Mouse (Mus musculus) C2C12 (cell line): ENCODE measurements around the gene Hmgcs2. TPM values are rescaled to one million over a fixed set of nuclear protein-coding genes. Genes with fewer than 3 reads are reported as not detected.

ENCODE experiments used
- H3K27me3 ChIP-seq: one replicate; pipeline ENCODE4 v1.6.1; 2011; ENCODE audit not compliant: control insufficient read depth, insufficient read depth, insufficient read length
- H3K36me3 ChIP-seq: one replicate; pipeline ENCODE4 v1.6.1; 2011; ENCODE audit not compliant: control insufficient read depth, insufficient read depth
- H3K4me3 ChIP-seq: one replicate; pipeline ENCODE4 v1.5.1; 2011; ENCODE audit warnings: mild to moderate bottlenecking, control low read depth; ENCODE audit not compliant: poor library complexity, insufficient read depth, severe bottlenecking
- H3K79me2 ChIP-seq: one replicate; pipeline ENCODE4 v1.6.1; 2011; ENCODE audit not compliant: control insufficient read depth, insufficient read depth
- H3K79me3 ChIP-seq: one replicate; pipeline ENCODE4 v1.6.1; 2011; ENCODE audit warnings: low read depth, control low read depth
- H3ac ChIP-seq: one replicate; pipeline ENCODE3; 2011; ENCODE audit warnings: low read depth; ENCODE audit not compliant: control insufficient read depth, insufficient read length
- CEBPB ChIP-seq: IDR thresholded peaks from one replicate; pipeline ENCODE4 v1.6.1; 2011; ENCODE audit warnings: low read depth, mild to moderate bottlenecking, control low read depth, moderate library complexity
- CTCF ChIP-seq: IDR thresholded peaks from one replicate; pipeline ENCODE4 v1.5.1; 2011; ENCODE audit not compliant: control insufficient read depth, insufficient read depth, insufficient read length
- FOSL1 ChIP-seq: IDR thresholded peaks from one replicate; pipeline ENCODE4 v1.8.0; 2011; ENCODE audit warnings: mild to moderate bottlenecking, low read length; ENCODE audit not compliant: poor library complexity, insufficient read depth, severe bottlenecking
- MAX ChIP-seq: IDR thresholded peaks from one replicate; pipeline ENCODE4 v1.6.1; 2011; ENCODE audit warnings: mild to moderate bottlenecking, control low read depth
- MYOD1 ChIP-seq: IDR thresholded peaks from one replicate; pipeline ENCODE4 v1.6.1; 2011; ENCODE audit warnings: low read depth; ENCODE audit not compliant: control insufficient read depth, insufficient read length
- MYOG ChIP-seq: IDR thresholded peaks from one replicate; pipeline ENCODE4 v1.6.1; 2011; ENCODE audit not compliant: control insufficient read depth, insufficient read length; ENCODE audit errors: extremely low read depth
- USF1 ChIP-seq: IDR thresholded peaks from one replicate; pipeline ENCODE4 v1.6.1; 2011; ENCODE audit warnings: low read depth, mild to moderate bottlenecking, control low read depth, moderate library complexity
- polyA plus RNA-seq: library from polyadenylated mRNA; unstranded; fragments of >200 nt; fragmentation: generic; extraction: Trizol; gene quantifications from one replicate; pipeline ENCODE4 v1.2.1, GENCODE M21; 2012; ENCODE audit warnings: missing spikeins

The Hmgcs2 gene
- polyA plus RNA-seq, 1 experiment = 0.01 TPM

DNA sequence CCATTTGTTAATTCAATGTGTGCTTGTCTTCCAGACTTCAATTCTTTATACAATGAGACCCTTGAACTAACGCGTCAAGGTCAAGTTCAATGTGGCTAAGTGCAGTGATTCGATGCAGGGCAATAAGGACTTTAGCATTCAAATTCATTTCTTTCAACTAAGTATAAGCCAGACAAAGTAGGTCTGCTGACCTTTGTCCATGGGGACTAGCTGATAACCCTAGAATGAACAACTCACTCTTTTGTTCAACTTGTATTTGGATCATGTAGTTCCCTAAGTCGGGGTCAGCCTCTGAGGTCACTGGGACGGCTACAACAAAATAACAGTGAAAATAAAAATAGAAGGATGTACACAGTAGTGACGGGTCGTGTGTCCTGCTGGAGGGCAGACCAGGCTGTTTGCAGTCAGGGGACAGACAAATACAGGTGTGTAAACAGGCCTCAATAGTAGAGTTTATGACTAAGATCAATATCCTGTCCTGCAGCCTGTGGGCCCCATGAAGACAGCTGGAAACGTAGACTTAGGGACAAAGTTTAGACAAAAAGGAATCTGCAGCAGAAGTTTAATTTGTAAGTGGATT is 37.7 kb upstream of the Hmgcs2 start:
- TF ChIP-seq USF1 = no peak
- TF ChIP-seq MYOD1 = no peak
- TF ChIP-seq FOSL1 = no peak
- no peak for TF ChIP-seq CTCF
- TF ChIP-seq CEBPB = no peak
- no peak for TF ChIP-seq MYOG
- no peak for TF ChIP-seq MAX
- no peaks in the 10 kb centered on the region for H3K79me3 ChIP-seq
- H3K36me3 ChIP-seq = no peaks in the 10 kb centered on the region
- no peak overlapping the region for H3ac ChIP-seq
- no peak overlapping the region for H3K4me3 ChIP-seq
- H3K79me2 ChIP-seq = no peaks in the 10 kb centered on the region
- peaks cover 5% of the 10 kb centered on the region for H3K27me3 ChIP-seq

DNA sequence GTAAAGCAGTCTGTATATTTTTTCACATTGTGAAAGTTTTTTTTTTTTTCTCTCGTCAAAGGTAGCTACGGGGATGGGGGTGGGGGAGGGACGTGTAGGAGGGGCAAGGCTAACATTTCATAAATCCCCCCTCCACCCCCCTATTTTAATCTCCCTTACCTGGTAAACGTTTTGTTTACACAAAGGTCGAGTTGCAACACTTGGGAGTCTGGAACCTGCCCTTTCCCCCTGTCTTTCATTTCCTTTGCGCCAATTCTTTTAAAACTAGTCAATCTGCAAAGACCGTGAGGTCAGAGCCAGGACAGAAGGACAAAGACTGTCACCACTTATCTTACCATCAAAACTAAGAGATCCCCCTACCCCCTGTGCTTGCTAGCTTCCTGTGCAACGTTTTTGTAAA is 34.3 kb upstream of the Hmgcs2 start:
- Histone ChIP-seq H3K27me3 (peaks cover 4% of the 10 kb centered on the region), H3K36me3 (no peaks in the 10 kb centered on the region), H3K4me3 (no peak overlapping the region), H3ac (no peak overlapping the region), H3K79me2 (no peaks in the 10 kb centered on the region), H3K79me3 (no peaks in the 10 kb centered on the region)
- TF ChIP-seq MYOD1 (no peak), MAX (no peak), MYOG (no peak), USF1 (no peak), FOSL1 (no peak), CEBPB (no peak)

DNA sequence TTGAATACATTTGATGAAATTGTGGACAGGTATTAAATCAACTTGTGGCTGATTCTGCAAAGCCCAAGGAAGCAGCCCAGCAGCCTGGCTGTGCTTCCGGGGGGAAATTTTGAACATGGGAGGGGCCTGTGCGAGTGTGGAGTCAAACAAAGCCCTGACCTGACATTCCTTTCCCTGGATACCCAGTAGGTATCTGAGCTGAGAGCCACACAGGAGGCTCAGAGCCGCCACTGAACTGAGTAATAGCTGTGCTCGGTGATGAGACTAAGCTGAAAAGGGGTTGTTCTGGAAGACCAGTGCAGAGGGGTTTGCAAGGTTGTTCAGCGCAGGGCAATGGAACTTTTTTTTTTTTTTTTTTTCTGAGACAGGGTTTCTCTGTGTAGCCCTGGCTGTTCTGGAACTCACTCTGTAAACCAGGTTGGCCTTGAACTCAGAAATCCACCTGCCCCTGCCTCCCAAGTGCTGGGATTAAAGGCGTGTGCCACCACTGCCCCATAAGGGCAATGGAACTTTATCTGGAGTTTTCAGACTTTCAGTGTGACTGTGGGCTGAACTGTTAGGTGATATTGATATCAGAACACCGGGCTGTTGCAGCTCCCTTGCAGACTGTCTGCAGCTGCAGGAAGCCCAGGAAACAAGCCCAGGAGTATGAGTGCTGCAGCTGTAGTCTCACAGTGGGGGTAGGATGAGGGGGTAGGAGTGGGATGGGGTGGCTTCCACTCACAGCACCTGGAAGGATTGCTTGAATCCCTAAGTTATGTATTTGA is 33.1 kb upstream of the Hmgcs2 start:
- no peaks in the 10 kb centered on the region for H3K79me3 ChIP-seq

DNA sequence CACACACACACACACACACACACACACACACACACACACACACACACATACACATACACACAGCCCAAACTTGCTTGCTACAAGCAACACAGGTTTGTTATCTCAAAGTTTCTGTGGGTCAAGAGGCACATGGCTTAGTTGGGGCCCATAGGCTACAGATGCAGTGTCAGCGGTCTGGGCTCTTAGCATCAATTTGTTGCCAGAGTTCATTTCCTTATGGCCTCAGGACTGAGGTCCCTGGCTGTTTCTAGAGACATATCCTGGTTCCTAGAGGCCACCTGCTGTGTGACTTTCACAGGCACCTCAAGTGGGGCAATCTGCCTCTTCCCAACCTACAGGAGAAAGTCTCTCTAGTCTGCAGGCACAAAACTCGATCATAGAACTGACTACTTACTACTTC is 30.9 kb upstream of the Hmgcs2 start:
- Histone ChIP-seq H3K79me2 (no peaks in the 10 kb centered on the region), H3K27me3 (no peaks in the 10 kb centered on the region), H3ac (no peak overlapping the region), H3K36me3 (no peaks in the 10 kb centered on the region), H3K4me3 (no peak overlapping the region), H3K79me3 (no peaks in the 10 kb centered on the region)
- TF ChIP-seq MAX = no peak
- no peak for TF ChIP-seq CTCF
- TF ChIP-seq FOSL1 = no peak
- no peak for TF ChIP-seq MYOD1
- no peak for TF ChIP-seq USF1
- TF ChIP-seq MYOG = no peak
- TF ChIP-seq CEBPB = no peak

More for the DNA sequence above, 33.1 kb upstream of the Hmgcs2 start:
- Histone ChIP-seq H3K79me2 (no peaks in the 10 kb centered on the region), H3K27me3 (no peaks in the 10 kb centered on the region), H3K36me3 (no peaks in the 10 kb centered on the region), H3K4me3 (no peak overlapping the region), H3ac (no peak overlapping the region)
- TF ChIP-seq CTCF = no peak
- TF ChIP-seq MYOG = no peak
- no peak for TF ChIP-seq CEBPB
- TF ChIP-seq MYOD1 = no peak
- TF ChIP-seq FOSL1 = no peak
- TF ChIP-seq MAX = no peak
- no peak for TF ChIP-seq USF1

DNA sequence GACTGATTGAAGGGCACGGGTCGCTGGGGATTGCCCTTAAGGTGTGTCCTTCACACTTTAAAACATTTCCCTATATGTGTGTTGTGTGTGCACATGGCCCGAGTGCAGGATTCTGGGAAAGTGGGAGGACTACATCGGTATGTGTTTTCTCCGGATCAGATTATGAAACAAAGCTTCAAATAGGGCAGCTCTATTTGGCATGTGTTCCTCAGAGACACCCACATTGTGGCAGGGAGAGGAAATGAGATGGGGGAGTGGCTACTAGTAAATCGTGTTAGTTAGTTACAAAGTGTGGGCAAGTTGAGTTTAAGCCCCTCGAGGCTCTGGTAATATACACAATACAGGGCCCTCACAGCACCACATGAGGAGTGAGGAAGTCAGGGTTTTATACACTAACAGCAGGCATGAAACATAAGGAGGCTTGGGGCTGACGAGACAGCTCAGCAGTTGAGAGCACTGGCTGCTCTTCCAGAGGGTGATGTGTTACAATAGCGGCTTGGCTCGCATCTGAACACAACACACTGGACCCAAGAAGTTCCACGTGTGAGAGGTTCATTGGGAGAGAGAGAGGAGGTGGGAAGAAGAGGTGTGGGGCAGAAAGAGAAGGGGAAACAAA is 30.3 kb upstream of the Hmgcs2 start:
- no peaks in the 10 kb centered on the region for H3K79me3 ChIP-seq
- TF ChIP-seq MYOG (no peak), CEBPB (no peak), MYOD1 (no peak), CTCF (no peak), MAX (no peak), USF1 (no peak), FOSL1 (no peak)

DNA sequence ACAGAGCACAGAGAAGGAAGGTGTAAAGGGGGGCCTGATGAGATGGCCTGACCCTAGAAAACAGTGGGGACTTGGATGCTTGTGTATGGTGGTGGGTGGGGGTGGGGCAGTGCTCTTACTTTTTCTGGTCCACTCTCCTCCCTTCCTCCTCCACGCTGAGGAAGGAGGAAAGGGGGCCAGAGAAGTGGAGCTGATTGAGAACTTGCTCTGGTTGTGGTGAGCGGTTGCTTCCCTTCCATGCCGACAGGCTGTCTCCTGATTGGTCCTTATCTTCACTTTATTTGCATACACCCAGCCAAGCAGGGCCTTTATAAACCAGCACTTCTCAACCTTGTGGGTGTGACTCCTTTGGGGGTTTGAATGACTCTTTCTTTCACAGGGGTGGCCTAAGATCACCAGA is 26.2 kb upstream of the Hmgcs2 start:
- Histone ChIP-seq H3K4me3 (no peak overlapping the region), H3K36me3 (no peaks in the 10 kb centered on the region), H3K79me3 (no peaks in the 10 kb centered on the region), H3K27me3 (no peaks in the 10 kb centered on the region), H3K79me2 (no peaks in the 10 kb centered on the region), H3ac (no peak overlapping the region)
- no peak for TF ChIP-seq MYOG
- TF ChIP-seq CTCF = no peak
- TF ChIP-seq CEBPB = no peak
- no peak for TF ChIP-seq FOSL1
- no peak for TF ChIP-seq MAX
- no peak for TF ChIP-seq MYOD1
- no peak for TF ChIP-seq USF1

More for the DNA sequence above, 30.3 kb upstream of the Hmgcs2 start:
- Histone ChIP-seq H3ac (no peak overlapping the region), H3K27me3 (no peaks in the 10 kb centered on the region), H3K79me2 (no peaks in the 10 kb centered on the region), H3K36me3 (no peaks in the 10 kb centered on the region), H3K4me3 (no peak overlapping the region)
